Mouse (Mus musculus) embryonic facial prominence, embryonic 15.5 days (tissue): ENCODE measurements around the gene Csrnp3. TPM values are rescaled to one million over a fixed set of nuclear protein-coding genes. Genes with fewer than 3 reads are reported as not detected.
"Not testable (repeated sequence)": the region's sequence is repeated elsewhere in the genome, so short reads cannot be mapped to it uniquely, and the experiment has no call there.

Experiments used
- ATAC-seq: fragments of 200-750 bp; cut with Nextera tagmentation; 2 replicates; pipeline ENCODE4 v1.8.0; 2017; ENCODE audit warnings: low read depth, moderate TSS enrichment; ENCODE audit not compliant: insufficient number of reproducible peaks, low FRiP score, low TSS enrichment
- H3K27ac ChIP-seq: fragments of 300-500 bp; sonication (generic); replicated peaks from 2 replicates; pipeline ENCODE4 v1.5.1; 2015; ENCODE audit warnings: mild to moderate bottlenecking, inconsistent platforms
- H3K27me3 ChIP-seq: fragments of 300-500 bp; sonication (generic); 2 replicates; pipeline ENCODE4 v1.6.1; 2015; ENCODE audit warnings: inconsistent platforms
- H3K36me3 ChIP-seq: fragments of 300-500 bp; sonication (generic); 2 replicates; pipeline ENCODE4 v1.6.1; 2015; ENCODE audit warnings: mild to moderate bottlenecking, inconsistent platforms
- H3K4me1 ChIP-seq: fragments of 300-500 bp; sonication (generic); 2 replicates; pipeline ENCODE4 v1.6.1; 2015; ENCODE audit warnings: inconsistent platforms
- H3K4me2 ChIP-seq: fragments of 300-500 bp; sonication (generic); replicated peaks from 2 replicates; pipeline ENCODE4 v1.6.1; 2015; ENCODE audit warnings: mild to moderate bottlenecking, inconsistent platforms
- H3K4me3 ChIP-seq: fragments of 300-500 bp; sonication (generic); replicated peaks from 2 replicates; pipeline ENCODE4 v1.5.1; 2015; ENCODE audit warnings: mild to moderate bottlenecking, inconsistent platforms
- H3K9ac ChIP-seq: fragments of 300-500 bp; sonication (generic); 2 replicates; pipeline ENCODE4 v1.6.1; 2015; ENCODE audit warnings: inconsistent platforms
- H3K9me3 ChIP-seq: fragments of 300-500 bp; sonication (generic); replicated peaks from 2 replicates; pipeline ENCODE4 v1.6.1; 2016; ENCODE audit warnings: inconsistent platforms
- WGBS: fragments of 180-500 bp; shearing (Covaris S2); methylation state at CpG from one replicate; pipeline ENCODE4 v1.1.7; 2015; 5-methylcytosine and 5-hydroxymethylcytosine counted together
- polyA plus RNA-seq: library from polyadenylated mRNA; unstranded; fragments of >200 nt; fragmentation: Nextera tagmentation; extraction: Ambion mirVana; gene quantifications from 2 replicates; pipeline ENCODE4 v1.2.1, GENCODE M21; 2015

The Csrnp3 gene
- polyA plus RNA-seq: 1.6 and 2.2 TPM in 2 replicates

DNA sequence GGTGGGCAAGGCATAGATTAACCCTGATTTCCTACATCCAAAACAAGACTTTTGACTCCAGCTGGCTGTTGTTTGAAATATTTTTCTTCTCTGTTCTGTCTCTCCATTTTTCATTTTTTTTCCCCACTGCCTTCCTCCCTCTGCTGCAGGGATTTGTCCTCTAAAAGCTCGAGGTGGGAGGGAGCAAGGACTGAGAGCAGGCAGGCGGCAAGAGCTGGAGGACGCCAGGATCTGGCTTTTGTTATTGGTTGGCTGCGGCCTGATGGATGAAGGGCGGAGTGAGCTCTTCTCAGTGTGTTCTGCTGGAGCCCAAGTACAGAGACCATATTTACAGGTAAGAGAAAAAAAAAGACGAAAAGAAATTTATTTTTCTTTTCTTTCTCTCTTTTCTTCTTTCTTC, at the start of gene Csrnp3:
TSS of gene Csrnp3 (plus strand) at position 217 of the 400 bp plus-strand sequence.
- WGBS: 3% methylated on average over 6 of the region's 6 CpGs
- H3K27ac ChIP-seq: 0 out of 2 replicates have a peak within 1 kb of the TSS, but pooled peaks have one; percentile 22
- ATAC-seq: peak; percentile 79
- no peaks in the 10 kb centered on the region for H3K27me3 ChIP-seq
- peak within 1 kb of the TSS; percentile 21; the same call in 1 of the 2 replicates for H3K9ac ChIP-seq
- H3K36me3 ChIP-seq: no peaks in the 10 kb centered on the region
- H3K4me3 ChIP-seq: peak within 1 kb of the TSS; percentile 46
- 0 out of 2 replicates have a peak, but pooled peaks cover 7% of the 10 kb centered on the region for H3K4me1 ChIP-seq
- H3K4me2 ChIP-seq: peak within 1 kb of the TSS; percentile 60
- no peaks in the 10 kb centered on the region for H3K9me3 ChIP-seq

DNA sequence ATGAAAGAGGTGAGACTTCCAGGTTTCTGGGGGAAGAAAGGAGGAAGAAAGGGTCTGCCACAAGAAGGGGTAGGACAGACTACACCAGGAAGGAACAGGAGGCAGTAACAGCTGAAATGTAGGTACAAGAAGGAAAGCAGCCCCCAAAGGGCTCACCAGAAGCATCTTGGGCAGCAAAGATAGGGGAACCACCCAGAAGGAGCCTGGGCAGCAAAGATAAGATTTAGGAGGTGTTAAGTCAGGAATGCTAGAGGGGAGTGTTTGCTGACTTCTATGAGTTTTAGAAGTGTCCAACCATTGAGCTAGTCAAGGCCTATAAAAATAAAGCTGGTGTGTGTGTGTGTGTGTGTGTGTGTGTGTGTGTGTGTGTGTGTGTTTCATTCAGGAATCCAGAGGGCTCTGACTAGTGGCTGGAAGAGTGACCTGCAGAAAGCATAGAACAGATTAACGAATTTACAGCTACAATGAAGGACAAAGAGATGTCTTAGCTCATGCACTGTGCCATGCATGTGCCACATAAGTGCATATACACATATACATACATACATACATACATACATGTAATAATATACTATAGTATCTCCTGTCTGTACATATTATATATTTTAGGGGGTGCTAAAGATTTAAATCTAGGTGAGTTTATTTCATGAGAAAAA, 44.4 kb upstream of the Csrnp3 start:
- Histone ChIP-seq H3K4me2 (no peak overlapping the region), H3K4me1 (no peaks in the 10 kb centered on the region), H3K27me3 (no peaks in the 10 kb centered on the region), H3K27ac (no peak overlapping the region), H3K36me3 (no peaks in the 10 kb centered on the region), H3K9ac (no peak overlapping the region), H3K4me3 (no peak overlapping the region), H3K9me3 (no peaks in the 10 kb centered on the region)
- ATAC-seq: no peak
- WGBS: 67% methylated on average over 1 of the region's 1 CpGs

DNA sequence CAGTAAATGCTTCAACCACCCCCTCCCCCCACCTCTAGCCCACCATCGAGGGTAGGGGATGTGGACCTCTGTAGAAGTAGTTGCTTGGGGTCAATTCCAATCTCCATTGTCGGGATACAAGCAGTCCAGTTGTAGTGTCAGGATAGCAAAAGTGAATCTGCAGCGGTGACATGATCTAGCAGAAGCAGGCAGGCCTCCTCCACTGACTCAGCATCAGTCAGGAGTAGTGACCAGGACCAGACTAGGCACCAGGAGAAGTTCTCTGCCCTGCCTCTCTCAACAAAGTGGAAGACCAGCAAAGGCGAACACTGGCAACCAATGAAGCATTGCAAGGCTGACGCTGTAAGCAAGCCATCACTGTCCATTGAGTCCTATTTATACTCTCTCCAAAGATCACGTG, 39.0 kb upstream of the Csrnp3 start:
- WGBS: 87% methylated on average over 6 of the region's 6 CpGs

DNA sequence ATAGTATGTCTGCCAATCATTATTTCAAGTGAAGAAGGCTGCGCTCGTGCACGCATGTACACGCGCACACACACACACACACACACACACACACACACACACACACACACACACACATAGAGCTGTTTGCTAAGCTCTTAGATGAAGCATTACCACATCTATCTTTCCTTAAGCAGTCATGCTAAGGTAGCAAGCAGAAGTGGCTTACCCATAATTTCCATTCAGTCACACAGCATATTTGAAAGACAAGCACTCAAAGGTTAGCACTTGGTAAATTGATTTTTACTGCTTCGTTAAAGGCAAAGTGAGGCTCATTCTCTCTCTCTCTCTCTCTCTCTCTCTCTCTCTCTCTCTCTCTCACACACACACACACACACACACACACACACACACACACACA, 34.4 kb upstream of the Csrnp3 start:
- not testable (repeated sequence) for H3K9me3 ChIP-seq, H3K36me3 ChIP-seq, H3K9ac ChIP-seq, ATAC-seq, H3K27ac ChIP-seq, H3K4me2 ChIP-seq, H3K4me1 ChIP-seq, H3K4me3 ChIP-seq, H3K27me3 ChIP-seq
- WGBS: 82% methylated on average over 6 of the region's 6 CpGs

More for the DNA sequence above, 39.0 kb upstream of the Csrnp3 start:
- Histone ChIP-seq H3K9me3 (no peaks in the 10 kb centered on the region), H3K27ac (no peak overlapping the region), H3K27me3 (no peaks in the 10 kb centered on the region), H3K4me2 (no peak overlapping the region), H3K4me3 (no peak overlapping the region), H3K4me1 (no peaks in the 10 kb centered on the region), H3K36me3 (no peaks in the 10 kb centered on the region), H3K9ac (no peak overlapping the region)
- no peak for ATAC-seq

DNA sequence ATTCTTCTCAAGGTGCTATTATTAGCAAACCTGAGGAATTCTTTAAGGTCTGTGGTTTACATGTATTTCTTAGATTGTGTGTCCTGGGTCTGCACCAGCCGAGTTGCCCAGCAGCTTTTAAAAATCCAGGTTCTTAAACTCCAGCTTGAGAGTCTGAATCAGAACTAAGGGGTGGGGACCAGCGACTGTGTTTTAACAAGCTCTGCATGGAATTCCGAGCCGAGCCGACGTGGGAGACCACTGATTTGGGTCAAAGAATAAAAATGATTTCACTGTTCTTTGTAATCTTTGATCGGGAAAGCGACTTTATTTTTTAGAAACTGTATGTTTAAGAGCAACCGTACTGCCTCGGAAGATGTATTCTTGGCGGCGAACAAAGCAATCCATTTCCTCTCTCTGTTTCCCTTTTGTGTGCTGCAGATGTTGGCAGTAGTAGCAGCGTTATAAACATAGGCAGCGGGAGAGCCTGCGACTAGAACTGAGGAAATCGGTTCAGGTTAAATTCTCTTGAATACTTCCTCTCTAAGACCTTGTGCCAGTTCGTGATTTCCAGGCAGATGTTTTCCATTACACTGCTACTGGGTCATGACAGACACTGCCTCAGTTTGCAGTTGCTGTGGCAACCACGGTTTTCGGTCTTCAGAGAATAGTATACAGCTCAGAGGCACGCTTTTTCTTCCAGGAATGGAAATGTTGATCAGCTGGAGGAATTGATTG, 27.3 kb upstream of the Csrnp3 start:
- Histone ChIP-seq H3K27me3 (no peaks in the 10 kb centered on the region), H3K4me2 (peak overlapping the region; percentile 40), H3K4me1 (no peaks in the 10 kb centered on the region), H3K9ac (no peak overlapping the region), H3K4me3 (peak overlapping the region; percentile 31), H3K27ac (peak overlapping the region; percentile 45), H3K9me3 (no peaks in the 10 kb centered on the region), H3K36me3 (no peaks in the 10 kb centered on the region)
- WGBS: 20% methylated on average over 20 of the region's 20 CpGs
- peak; percentile 86 for ATAC-seq

DNA sequence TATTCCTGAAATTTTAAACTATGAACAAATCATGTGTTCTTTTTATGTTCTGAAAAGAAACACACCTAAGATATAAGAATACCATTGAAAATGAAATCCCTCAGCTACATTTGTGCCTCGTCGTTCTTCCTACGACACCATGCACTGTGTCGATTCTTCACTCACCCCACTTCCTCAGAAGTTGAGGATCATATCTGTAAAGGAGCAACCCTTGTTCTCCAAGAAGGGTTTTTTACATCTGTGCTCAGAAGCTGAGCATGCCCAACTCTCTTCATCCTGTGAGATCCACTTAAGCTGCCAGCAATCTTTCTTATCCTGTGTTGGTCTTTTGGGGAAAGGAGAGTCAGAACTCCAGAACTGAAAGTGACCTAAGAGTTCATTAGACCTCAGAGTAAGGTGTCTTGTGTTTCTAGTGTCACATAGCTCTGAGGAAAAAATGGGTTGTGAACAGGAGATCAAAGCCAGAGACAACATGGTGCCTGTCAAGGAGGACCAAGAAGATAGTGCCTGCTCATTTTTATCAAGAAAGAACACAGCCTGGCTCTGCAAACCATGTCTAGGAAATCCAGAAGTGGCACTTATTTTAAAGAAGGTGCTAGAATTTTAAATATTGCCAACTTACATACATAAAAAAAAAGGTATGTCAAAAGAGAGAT, 25.3 kb upstream of the Csrnp3 start:
- no peak overlapping the region for H3K4me3 ChIP-seq
- H3K9ac ChIP-seq: no peak overlapping the region
- H3K4me2 ChIP-seq: no peak overlapping the region
- no peaks in the 10 kb centered on the region for H3K36me3 ChIP-seq
- ATAC-seq: no peak
- H3K27ac ChIP-seq: no peak overlapping the region
- H3K27me3 ChIP-seq: no peaks in the 10 kb centered on the region
- no peaks in the 10 kb centered on the region for H3K4me1 ChIP-seq
- H3K9me3 ChIP-seq: no peaks in the 10 kb centered on the region
- WGBS: 89% methylated on average over 4 of the region's 4 CpGs

DNA sequence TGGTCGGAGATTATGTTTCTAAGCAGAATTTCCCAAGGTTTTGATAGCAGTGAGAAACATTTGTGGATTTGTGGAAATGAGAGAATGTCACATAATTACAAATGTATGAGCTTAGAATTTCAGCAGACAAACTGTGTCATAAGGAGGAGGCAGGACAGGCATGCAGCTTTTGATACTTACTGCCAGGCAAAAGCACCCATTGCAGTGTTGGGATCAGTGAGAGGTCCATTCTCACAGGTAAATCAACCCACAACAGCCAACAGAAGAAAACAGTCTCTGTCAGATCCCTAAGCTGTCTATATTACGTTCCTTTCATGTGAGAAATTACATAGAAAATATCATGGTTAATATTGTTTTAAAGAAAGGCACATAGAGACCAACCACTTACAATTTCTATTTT, 19.3 kb upstream of the Csrnp3 start:
- WGBS: 79% methylated on average over 2 of the region's 2 CpGs
- Histone ChIP-seq H3K9me3 (no peaks in the 10 kb centered on the region), H3K4me1 (no peaks in the 10 kb centered on the region), H3K4me3 (no peak overlapping the region), H3K9ac (no peak overlapping the region), H3K4me2 (no peak overlapping the region), H3K27ac (no peak overlapping the region), H3K36me3 (no peaks in the 10 kb centered on the region), H3K27me3 (no peaks in the 10 kb centered on the region)
- no peak for ATAC-seq

DNA sequence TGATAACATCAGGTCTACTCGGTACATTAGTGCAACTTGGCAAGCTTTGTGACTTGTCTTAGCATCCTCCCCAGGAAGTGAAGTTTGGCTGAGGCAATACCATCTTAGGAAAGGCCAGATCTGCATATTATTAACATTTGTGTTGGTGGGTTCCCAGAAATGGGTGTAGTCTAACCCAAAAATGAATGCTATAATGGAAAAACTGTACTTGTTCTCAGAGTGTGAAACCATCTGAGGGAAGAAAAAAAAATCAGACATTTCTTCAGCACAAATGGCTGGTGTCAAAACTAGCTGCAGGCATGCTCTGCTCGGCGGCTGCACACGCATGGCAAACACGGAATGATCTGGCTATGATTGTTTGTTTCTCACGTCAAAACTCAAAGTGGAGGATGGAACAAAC, 18.8 kb upstream of the Csrnp3 start:
- no peaks in the 10 kb centered on the region for H3K4me1 ChIP-seq
- no peak overlapping the region for H3K9ac ChIP-seq
- no peaks in the 10 kb centered on the region for H3K9me3 ChIP-seq
- ATAC-seq: no peak
- H3K27ac ChIP-seq: no peak overlapping the region
- no peaks in the 10 kb centered on the region for H3K27me3 ChIP-seq
- 69% methylated on average over 6 of the region's 6 CpGs for WGBS
- no peak overlapping the region for H3K4me3 ChIP-seq
- no peaks in the 10 kb centered on the region for H3K36me3 ChIP-seq
- H3K4me2 ChIP-seq: no peak overlapping the region

DNA sequence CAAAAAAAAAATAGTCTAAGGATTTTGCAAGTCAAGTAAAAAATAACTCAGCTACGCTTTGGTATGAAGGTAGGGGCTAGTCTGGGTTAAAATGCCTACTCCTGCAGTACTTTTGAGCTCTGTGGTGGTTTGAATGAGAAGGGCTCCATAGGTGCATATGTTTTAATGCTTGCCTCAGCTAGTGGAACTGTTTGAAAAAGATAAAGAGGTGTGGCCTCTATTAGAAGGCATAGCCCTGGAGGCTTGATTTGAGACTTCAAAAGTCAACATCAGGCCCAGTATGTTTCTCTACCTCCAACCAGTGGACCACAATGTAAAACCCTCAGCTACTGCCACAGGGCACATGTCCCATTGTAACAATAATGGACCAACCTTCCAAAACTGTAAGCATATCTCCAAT, 16.9 kb upstream of the Csrnp3 start:
- no peaks in the 10 kb centered on the region for H3K4me1 ChIP-seq
- H3K9ac ChIP-seq: no peak overlapping the region
- no peaks in the 10 kb centered on the region for H3K36me3 ChIP-seq
- no peak for ATAC-seq
- H3K27ac ChIP-seq: no peak overlapping the region
- no peaks in the 10 kb centered on the region for H3K9me3 ChIP-seq
- 90% methylated on average over 1 of the region's 1 CpGs for WGBS
- H3K4me3 ChIP-seq: no peak overlapping the region
- no peak overlapping the region for H3K4me2 ChIP-seq
- no peaks in the 10 kb centered on the region for H3K27me3 ChIP-seq

DNA sequence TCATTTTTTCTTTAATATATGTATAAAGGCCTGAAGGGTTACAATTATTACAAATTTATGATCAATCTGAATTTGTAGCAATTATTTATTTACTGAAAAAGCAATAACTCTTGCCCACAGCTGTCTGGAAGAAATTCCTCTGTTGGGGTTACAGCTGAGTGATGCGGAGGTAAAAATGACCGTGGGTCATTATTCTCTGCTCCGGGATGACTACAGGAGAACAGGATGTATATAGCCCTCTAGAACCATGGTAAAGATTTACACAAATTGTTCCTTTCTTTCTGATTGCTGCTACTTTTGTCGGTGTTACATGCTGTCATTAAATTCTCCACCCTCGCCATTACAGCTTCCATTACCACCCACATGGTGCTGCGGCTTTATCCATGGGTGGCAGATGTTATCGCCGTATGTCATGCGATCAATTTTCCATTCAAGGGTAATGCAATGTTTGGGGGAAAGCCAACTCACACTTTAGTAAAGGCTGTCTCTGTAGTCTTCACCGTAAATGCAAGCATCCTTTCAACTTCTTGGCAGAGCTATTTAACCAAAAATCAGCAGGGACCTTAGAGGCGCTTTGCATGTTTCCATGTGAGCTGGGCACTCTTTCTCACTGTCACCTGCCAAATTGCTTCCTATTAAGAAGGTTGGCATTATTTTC, 12.7 kb upstream of the Csrnp3 start:
- no peak for ATAC-seq

DNA sequence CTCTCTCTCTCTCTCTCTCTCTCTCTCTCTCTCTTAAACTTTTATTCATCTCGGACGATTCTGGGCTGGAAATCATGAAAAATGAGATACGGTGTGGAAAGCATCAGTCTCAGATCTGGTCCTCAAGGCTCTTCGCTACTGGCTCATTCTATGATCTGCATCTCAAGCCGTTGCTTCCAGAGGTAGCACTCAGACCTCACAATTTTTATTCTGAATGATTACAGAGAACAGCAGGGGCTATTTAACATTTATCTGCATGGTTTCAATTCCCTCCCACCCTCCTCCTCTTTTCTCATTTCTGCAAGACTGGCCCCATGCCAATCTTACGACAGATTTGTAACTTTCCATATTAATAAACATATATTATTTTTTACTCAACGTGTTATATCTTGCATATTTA, 12.1 kb upstream of the Csrnp3 start:
- ATAC-seq: no peak
- Histone ChIP-seq H3K9me3 (no peaks in the 10 kb centered on the region), H3K9ac (no peak overlapping the region), H3K27ac (no peak overlapping the region), H3K36me3 (no peaks in the 10 kb centered on the region), H3K27me3 (no peaks in the 10 kb centered on the region), H3K4me2 (no peak overlapping the region), H3K4me3 (no peak overlapping the region), H3K4me1 (no peaks in the 10 kb centered on the region)
- 64% methylated on average over 7 of the region's 7 CpGs for WGBS

More for the DNA sequence above, 12.7 kb upstream of the Csrnp3 start:
- Histone ChIP-seq H3K4me2 (no peak overlapping the region), H3K9me3 (no peaks in the 10 kb centered on the region), H3K27me3 (no peaks in the 10 kb centered on the region), H3K36me3 (no peaks in the 10 kb centered on the region), H3K27ac (no peak overlapping the region), H3K4me3 (no peak overlapping the region), H3K4me1 (no peaks in the 10 kb centered on the region), H3K9ac (no peak overlapping the region)
- 70% methylated on average over 11 of the region's 11 CpGs for WGBS
